Mouse (Mus musculus) cerebellum, adult 9-10 months (tissue): ENCODE results near the gene Tsc22d1.

Experiments used
- DNase-seq: peaks from one replicate; pipeline ENCODE4 v3.0.0; 2022

The Tsc22d1 gene

DNA sequence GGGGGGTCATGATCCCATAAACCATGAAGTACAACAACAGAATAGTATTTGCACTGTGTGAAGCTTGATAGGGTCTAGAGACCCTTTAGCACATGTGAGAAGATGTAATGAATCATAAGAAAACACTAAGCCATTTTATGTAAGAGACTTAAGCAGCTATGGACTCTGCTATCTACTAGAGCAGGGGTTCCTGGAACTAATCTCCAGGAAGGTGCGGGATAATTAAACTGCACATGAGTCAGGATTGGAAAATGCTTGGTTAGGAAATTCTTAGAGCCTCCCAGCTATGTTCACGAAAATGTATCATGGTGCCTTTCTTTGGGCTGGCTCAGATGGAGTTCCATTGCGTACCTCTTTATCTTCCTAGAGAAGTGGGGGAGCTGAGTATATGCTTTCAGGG is 106.5 kb downstream of the Tsc22d1 start:
- DNase-seq: no peak

DNA sequence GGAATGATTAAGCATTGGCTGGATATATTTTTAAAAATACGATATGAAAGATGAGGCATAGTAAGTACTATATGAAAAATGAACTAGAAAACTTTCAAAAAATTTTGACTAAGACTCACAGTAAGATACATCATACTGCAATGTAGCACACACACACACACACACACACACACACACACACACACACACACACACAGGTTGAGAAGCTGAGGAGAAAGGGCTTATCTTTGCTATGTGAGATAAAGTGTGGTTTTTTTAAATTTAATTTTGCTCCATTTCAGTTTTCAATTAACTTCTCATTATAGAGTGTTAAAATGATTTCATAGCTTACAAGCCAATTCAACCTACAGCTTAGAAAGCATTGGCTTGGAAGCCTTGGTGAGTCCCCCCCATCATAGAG is 108.6 kb downstream of the Tsc22d1 start:
- DNase-seq: no peak

DNA sequence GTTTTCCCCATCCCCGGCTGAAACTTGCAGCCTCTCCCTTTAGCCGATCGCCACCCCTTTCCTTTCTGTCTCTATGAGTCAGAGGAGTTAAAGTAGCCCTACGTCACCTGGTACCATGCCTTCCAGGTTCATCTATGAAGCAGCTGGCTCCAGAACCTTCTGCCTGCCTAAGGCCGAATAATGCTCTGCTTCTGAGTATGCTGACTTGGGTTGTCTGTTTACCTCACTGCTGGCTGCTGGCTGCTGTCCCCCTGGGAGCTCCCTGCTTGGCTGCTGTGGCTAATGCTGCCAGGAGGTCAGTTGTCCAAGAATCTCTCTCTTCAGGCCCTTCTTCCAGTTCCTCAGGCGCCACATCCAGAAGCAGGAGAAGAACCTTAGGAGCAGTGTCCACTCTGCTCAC is 111.7 kb downstream of the Tsc22d1 start:
- DNase-seq: no peak

DNA sequence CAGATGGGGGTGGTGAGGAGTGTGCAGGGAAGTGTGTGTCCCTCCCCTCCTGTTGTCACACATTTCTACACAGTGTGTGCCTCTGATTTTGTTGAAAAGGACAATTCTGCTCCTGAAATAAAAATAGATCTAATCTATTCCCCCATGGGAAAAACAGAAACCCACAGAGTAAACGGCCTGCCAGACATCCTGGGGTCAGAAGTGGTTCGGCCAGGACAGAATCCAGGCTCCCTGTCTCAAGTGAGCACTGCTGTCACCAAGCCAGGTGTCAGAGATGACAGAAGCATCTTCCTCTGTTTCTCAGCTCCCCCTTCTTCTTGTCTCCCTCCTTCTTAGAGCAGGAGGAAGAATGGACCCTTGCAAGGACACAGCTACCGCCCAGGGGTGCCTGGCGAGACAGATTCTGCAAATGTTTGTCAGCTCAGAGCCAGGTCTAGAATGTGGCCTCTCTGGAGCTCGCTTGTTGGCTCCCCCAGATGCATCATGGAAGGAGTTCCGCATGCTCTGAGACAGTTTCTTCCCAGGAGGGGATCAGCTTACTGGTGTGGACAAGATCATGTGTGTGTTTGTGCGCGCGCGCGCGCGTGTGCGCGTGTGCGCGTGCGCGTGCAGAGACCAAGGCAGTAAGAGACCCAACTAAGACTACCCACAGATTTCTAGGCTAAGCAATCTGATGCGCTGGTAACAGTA is 112.4 kb downstream of the Tsc22d1 start:
- no peak for DNase-seq

DNA sequence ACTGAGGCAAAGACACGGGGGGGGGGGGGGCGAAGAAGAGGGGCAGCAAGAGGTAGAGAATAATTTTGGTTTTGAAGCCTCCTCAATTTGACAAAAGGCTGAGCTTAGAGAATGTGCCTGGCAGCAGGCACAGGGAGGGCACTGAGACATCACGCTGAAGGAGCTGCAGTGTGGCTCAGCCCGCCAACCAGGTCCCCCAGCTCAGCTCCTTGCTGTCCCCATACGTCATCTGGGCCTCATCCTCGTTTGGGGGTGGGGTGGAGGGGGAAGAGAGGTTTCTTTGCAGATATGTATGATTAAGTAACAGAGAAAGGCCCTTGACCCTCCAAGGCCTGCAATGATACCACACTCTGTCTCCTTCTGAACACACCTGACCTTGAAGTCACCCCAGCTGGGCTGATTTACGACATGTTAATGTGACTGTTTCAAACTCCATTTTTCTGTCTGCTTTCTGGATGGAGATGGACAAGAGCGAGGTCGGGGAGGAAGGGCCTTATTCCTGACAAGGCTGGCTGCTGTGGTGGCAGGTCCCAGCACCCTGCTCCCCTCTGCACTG is 113.1 kb downstream of the Tsc22d1 start:
- DNase-seq: no peak

DNA sequence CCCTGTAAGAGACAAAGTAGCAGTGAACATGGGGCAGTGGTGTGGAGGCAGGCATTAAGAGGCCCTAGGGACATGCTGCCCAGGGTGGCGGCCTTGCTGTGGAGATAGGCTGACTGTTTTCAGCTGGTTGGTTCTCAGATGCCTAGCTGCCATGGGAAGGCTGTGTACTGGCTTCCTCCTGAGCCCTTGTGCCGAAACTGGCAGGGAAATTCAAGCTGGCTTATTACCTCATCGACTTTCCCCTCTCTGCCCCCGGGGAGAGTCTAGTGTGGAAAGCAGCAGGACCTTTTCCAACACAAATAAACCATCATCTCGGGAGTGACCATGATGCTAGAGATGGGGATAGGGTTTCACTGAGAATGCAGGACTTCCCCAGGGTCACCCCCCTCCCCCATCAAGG is 113.9 kb downstream of the Tsc22d1 start:
- DNase-seq: no peak

DNA sequence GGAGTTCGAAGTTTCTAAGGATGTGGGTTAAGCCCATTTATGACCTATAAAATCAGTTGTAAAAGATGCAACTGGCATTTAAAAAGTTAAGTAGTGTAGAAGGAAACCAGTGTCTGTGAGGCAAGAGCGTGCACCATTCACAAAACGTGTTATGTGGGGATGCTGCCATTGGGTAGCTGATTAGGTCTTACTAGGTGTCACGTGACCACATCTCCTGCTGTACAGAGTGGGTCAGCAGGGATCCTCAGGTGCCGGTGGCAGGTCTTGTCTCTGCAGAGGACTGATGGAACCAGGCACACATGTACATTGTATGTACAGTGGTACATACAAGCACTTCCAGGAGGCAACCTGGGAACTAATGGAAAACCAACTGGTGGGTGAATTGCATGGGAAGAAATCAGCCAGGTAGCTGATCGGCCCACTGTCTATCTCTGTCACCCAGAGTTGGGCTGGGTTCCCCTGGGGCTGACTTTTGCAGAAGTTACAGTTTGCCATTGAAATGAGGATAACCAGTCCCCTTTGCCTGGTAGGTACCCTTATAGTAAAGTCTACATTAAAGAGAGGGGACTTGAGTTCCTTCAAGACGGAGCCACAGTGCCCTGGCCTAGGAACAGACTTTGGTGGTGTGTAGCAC is 116.4 kb downstream of the Tsc22d1 start:
- DNase-seq: no peak

DNA sequence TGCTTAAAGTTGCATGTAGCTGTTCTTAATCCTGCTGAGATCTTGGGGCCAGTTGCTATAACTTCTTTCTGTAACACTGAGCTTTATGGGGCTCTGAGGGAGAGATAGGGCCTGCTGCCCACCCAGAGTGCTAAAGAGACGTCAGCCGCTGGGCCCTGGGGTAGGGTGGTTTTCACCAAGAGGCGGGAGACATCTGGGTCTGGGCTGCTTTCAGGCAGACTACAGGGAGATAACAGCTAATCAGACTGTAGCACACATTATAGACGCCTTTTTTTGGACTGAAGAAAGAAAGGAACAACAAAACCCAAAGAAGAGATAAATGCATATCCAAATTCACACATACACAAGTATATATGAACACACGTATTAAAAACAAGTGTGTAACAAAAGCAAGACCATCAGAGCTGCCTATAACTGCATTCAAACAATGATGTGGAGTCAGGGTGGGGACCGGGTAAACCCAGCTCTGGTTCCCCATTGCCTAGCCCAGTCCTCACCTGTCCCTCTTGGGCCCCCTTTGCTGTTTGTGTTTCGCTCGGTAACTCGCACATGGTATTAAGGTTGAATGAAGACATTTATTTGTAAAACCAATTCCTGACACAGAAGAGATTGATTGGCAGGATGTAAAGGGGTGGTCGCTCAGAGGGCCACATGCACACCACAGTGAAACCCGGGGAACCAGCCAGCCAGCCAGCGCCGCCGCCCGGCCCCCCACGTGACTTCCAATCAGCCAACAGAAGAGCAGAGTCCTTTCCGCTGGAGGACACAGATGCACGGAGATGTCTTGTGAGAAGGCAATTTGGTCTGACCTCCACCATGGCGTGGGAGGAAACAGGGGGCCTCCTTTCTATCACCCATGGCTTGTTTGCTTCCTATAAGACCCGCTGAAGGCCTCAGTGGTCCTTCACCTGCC is 117.8 kb downstream of the Tsc22d1 start:
- no peak for DNase-seq

DNA sequence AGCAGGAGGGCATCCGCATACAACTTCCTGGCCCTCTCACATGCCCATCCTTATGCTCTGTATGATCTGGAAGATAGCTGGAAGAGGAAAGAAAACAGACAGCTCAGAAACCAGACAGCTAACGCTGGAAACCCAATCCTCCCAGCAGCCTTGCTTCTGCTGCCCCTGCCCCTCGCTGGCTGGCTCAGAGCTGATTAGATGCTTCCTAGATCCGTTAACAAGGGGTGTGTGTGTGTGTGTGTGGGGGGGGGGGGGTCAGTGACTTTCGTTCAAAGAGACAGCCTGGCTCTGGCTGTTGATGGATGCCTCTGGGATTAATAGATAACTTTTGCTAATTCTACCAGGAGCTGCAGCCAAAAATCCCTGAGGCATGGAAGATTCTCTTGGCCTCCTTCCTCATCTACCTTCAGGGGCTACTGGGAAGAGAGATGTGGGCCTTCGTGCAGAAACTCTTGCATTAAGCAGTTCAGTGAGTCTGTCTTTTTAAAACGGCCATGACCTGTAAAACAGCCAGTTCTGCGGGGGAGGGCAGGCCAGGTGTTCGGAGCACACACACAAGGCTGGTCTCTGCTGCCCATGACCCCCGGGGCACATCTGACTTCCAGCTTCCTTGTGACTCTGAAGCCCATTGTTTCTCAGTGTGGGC is 118.5 kb downstream of the Tsc22d1 start:
- DNase-seq: no peak

DNA sequence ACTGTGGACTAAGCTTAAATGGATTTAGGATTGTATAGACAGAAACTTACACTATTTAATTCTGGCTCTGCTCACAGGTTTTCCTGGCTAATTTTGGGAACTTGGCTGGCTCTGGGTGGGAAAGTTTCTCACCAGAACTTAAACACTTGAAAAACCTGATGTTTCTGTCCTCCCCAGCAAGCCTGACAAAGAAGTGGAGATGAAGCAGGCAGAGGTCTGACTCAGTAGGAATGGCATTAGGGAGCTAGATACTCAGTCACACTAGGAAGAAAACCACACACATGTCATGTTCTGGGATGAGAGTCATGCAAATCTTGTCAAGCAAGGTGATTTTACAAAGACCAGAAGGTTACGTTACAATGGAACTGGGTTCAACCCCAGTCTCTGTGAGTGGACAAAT is 120.3 kb downstream of the Tsc22d1 start:
- DNase-seq: no peak

DNA sequence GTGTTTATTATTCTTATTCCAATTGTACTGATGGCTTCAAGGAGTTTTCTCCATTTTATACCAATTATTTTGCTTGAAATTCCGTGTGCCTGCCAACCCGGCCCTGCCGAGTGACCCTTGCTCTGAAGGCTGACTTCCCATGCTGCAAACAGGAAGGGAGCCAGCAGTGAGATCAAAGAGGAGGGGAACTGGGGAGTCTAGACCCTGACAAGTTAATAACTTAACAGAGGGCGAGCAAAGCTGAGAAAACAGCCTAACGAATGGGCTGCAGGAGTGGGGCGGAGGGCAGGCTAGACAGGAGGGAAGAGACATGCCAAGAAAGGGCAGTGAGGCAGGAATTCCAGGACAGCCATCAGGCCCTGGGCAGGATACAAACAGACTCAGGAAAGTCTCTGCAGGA is 122.2 kb downstream of the Tsc22d1 start:
- no peak for DNase-seq

DNA sequence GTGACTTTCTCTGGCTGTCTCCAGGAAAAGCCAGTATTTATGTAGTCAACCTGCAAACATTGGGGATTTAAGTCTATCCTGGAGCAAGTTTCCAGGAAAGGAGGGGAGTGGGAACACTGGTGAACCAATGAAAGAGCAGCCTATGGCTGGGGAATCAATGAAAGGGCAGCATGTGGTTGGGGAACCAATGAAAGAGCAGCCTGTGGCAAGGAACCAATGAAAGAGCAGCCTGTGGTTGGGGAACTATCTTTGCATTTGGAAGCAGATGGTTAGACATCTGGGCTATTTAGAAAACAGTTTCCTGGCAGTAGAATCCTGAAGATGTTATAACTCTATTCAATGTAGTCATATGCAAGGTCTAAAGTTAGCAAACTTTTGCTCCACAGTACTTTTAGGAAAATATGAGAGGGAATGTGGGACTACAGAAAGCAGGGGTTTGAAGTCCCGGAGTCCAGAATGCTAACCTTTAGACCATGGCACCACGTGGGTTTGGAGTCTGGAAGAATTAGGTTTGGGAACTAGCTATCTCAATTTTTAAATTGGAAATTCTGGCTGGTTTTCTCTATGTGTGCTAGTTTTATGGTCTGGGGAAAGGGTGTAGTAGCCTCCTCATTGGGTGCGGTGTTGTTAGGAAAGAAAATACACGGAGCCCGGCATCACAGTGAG is 125.4 kb downstream of the Tsc22d1 start:
- no peak for DNase-seq

DNA sequence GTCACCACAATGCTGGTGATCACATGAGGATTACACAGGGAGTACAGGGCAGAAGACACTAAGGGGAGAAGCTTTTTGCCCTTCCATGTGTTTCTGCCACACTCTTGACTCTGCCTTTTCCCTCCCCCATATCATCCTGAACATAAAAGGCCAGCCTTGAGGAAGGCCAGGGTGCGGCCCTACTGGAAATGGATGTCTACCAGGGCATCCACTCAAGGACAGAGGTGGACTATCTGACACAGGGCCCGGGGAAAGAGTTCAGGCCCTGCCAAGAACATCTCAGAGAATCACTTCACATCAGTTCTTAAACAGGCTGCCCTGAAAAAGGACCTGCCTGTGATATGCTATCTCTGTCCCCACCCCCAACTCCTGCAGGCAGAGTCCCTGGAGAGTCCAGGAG is 126.6 kb downstream of the Tsc22d1 start:
- no peak for DNase-seq

DNA sequence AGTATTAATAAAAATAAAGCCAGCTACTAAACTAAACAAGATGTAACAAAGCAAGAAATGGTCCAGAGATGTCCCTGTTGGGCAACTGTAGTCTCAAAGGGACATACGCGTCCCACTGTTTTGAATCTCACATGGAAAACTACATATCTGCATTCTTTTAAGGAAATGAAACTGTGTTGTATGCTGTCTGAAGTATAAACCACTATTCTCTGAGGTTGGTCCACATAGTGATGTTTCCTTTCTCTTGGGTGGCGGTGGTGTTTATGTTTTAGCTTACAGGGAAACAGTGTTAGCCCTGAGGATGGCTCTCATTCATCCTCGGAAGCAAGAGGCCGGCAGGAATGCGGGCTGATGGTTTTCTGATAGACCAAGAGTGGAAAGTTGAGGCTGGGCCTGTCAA is 129.4 kb downstream of the Tsc22d1 start:
- DNase-seq: no peak

DNA sequence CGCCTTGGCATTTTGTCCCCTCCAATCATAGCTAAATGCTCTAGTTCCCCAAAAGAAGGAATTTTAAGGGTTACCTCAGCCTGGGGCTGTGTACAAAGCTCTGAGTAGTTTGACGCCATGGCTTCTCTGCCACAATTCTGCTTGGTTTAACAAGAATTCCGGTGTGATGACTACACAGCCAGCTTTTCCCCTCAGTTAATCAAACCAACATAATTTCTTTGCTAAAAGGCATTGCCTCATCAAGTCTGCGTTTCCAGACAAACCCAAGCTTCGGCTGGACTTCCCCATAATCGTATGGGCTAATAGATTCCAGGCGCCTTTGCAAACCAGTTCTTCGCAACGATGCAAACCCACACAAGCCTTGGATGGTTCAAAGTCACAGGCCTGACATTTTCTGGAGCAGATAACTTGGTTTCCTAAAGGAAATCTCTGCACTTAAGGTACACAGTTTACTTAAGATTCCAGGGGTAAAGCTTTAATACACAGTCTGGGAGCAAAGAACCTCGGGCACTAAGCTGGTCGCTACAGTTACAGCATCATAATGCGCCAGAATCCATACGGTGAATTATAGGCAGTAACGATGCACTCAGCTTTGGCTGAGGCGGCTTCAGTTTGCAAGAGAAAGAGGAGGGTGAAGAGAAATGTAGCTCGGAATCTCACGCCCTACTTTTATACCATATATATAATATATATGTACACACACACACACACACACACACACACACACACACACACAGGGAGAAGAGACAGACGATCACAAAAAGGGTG is 140.7 kb downstream of the Tsc22d1 start:
- DNase-seq: peak; percentile 32

DNA sequence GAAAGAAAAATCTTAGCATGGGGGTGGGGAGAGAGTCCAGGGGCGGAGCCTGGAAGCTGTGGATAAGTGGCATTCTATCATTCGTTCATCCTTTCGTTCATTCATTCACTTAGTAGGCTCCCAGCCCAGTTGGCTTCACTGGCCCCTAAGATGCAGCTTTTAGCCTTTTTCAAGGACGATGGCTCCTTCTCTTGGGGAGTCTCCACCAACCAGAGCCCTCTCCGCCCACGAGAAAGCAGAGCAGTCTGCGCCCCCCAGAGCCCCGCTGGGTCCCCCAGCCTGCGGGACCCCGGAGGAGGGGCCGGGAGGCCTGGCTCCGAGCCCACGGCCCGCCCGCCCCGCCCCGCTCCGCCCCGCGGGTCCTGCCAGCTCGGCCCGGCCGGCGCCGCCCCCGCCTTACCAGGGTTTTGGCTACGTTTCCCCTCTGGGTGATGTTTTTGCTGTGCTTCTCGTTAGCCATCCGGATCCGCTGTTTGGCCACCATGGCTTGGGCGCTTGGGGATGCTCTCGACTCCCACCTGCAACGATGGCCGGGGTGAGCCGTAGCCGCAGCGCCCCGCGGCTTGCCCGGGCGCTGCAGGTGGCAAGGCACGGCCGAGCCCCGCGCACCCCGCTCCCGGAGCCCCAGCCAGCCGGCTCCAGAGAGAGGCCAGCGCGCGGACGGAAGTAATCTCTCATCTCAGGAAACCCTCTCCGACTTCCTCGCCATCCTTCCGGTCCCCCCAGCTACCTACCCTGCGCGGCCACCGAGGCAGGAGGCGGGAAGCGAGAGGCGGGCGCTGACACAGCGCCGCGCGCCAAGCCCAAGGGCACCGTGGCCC is 141.5 kb downstream of the Tsc22d1 start:
- DNase-seq: peak; percentile 87

DNA sequence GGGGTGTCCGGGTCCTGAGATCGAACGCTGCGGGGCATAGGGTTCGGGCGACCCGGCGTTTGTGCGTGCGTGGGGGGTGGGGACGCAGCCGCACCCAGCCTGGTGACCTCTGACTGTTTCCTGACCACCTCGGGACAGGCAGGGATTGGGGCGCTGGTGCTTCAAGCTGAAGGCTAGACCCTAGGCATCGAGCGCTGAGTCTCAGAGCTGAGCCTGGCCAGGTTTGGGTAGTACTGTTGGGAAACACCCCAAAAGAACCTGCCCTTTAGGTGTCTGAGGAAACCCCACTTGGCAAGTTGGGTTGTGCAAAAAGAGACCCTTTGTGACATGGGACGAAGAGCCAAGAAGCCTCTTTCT is 142.1 kb downstream of the Tsc22d1 start, which contains the start of gene Serp2:
Gene Serp2, minus strand, starts transcription at position 38 of the 357 bp plus-strand sequence.
- DNase-seq: no peak
